Mouse (Mus musculus): ENCODE results near the gene Pde3a. TPM values are rescaled to one million over a fixed set of nuclear protein-coding genes. Genes with fewer than 3 reads are reported as not detected.
A peak's percentile ranks its signal among the peaks of the same experiment; 100 is the strongest.

The Pde3a gene
- polyA plus RNA-seq, 1 experiment, result 0.04 TPM

DNA sequence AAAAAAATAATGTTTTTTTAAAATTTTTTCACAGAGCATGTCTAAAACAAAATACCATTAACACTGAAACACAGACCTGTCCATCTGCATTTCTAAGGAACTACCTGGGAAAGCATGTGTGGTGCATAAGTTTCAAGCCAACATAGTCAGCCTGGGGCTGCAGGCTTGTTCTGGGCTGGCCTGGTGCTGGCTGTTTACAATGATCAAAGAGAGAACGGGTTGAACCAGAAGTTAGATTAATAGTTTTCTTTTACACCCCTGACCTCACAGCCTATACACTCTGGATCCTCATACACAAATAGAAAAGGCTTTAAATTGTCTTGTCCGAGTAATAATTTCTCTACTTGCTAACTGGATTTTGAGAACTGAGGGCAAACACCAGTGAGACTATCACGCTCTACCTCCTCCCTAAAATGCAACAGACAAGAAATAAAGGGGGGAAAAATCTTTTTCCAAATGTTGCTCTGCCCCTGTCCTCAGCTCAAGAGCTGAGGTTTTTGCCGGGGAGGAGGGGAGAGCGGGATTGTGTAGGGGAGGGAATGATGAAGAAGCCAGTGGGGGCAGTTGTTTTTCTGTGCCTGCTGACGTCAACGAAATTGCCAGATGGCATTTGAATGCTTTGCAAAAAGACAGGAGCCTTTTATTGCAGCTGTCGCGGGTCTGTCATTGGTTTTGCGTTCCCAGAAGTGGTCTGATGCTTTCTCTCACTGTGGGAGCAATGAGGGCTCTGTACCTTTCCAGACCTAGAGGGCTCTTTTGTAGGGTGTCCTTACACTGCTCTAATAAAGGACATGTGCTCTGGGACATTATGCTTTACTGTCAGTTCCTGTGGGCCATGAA, 185.1 kb downstream of the Pde3a start:
- no peak overlapping the region for H3K4me3 ChIP-seq (ENCODE audit: low read depth, low read length)
- H3K27me3 ChIP-seq (ENCODE audit: control insufficient read depth, insufficient read depth, low read length, poor library complexity, severe bottlenecking), result no peaks in the 10 kb centered on the region
- TF ChIP-seq POLR2A (IDR thresholded peaks at IDR 0.05; ENCODE audit: insufficient read depth, low read length) (no peak), CTCF (IDR thresholded peaks at IDR 0.05; ENCODE audit: low read depth, low read length) (no peak), EP300 (IDR thresholded peaks at IDR 0.05; ENCODE audit: insufficient read depth, low read depth, low read length) (no peak)
- H3K9me3 ChIP-seq (replicated peaks; ENCODE audit: control insufficient read depth, insufficient read depth, low read length, poor library complexity, severe bottlenecking), result no peaks in the 10 kb centered on the region
- H3K4me1 ChIP-seq (ENCODE audit: control insufficient read depth, insufficient read depth, low read length), result no peaks in the 10 kb centered on the region
- no peaks in the 10 kb centered on the region for H3K36me3 ChIP-seq (ENCODE audit: control insufficient read depth, insufficient read depth, low read length, poor library complexity, severe bottlenecking)
- H3K9ac ChIP-seq (ENCODE audit: low read depth, poor library complexity, severe bottlenecking), result no peak overlapping the region
- no peak overlapping the region for H3K27ac ChIP-seq (ENCODE audit: insufficient read depth, low read length)

DNA sequence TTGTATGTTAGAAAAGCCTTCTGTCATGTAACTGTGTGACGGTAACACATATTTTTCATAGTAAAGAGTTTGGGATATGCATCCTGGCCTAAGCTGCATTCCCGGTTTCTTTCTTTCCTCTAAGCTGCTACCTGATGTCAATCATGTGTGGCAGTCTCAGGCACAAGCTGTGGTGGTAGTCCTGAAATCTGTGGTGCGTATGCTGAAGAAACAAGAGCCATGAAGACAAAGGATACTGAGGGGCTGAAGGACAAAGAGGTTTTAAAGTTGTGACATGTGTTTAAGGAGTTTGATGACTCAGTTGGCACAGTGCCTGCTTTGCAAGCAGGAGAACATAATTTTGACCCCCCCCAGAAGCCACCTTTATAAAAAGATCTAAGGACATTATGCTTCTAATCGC, 186.1 kb downstream of the Pde3a start:
- Histone ChIP-seq H3K4me1 (ENCODE audit: control insufficient read depth, insufficient read depth, low read length) (no peaks in the 10 kb centered on the region), H3K9me3 (replicated peaks; ENCODE audit: control insufficient read depth, insufficient read depth, low read length, poor library complexity, severe bottlenecking) (no peaks in the 10 kb centered on the region), H3K9ac (ENCODE audit: low read depth, poor library complexity, severe bottlenecking) (no peak overlapping the region), H3K27ac (ENCODE audit: insufficient read depth, low read length) (no peak overlapping the region), H3K36me3 (ENCODE audit: control insufficient read depth, insufficient read depth, low read length, poor library complexity, severe bottlenecking) (no peaks in the 10 kb centered on the region), H3K27me3 (ENCODE audit: control insufficient read depth, insufficient read depth, low read length, poor library complexity, severe bottlenecking) (no peaks in the 10 kb centered on the region), H3K4me3 (ENCODE audit: low read depth, low read length) (no peak overlapping the region)
- TF ChIP-seq CTCF (IDR thresholded peaks at IDR 0.05; ENCODE audit: low read depth, low read length) (no peak), POLR2A (IDR thresholded peaks at IDR 0.05; ENCODE audit: insufficient read depth, low read length) (no peak), EP300 (IDR thresholded peaks at IDR 0.05; ENCODE audit: insufficient read depth, low read depth, low read length) (no peak)

DNA sequence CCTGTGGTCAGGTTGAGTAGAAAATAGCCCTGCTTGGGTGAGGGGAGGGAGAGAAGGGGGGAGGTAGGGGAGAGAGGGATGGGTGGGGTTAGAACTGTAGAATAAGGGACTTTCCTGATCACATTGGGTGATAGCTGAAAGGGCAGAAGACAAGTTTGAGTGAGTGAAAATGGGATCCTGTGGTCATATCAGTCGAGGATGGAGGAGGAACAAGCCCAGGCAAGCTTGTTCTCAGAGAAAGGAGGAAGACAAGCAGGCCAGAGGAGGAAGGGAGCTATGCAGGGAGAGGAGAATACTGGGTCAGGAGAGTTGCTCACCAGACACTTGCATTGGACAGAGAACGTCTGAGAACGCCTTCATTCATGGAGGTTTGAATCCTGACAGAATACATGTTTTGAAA, 190.9 kb downstream of the Pde3a start:
- no peaks in the 10 kb centered on the region for H3K4me1 ChIP-seq (ENCODE audit: control insufficient read depth, insufficient read depth, low read length)
- H3K9ac ChIP-seq (ENCODE audit: low read depth, poor library complexity, severe bottlenecking), result no peak overlapping the region
- no peaks in the 10 kb centered on the region for H3K27me3 ChIP-seq (ENCODE audit: control insufficient read depth, insufficient read depth, low read length, poor library complexity, severe bottlenecking)
- H3K9me3 ChIP-seq (replicated peaks; ENCODE audit: control insufficient read depth, insufficient read depth, low read length, poor library complexity, severe bottlenecking), result no peaks in the 10 kb centered on the region
- TF ChIP-seq POLR2A (IDR thresholded peaks at IDR 0.05; ENCODE audit: insufficient read depth, low read length) (no peak), EP300 (IDR thresholded peaks at IDR 0.05; ENCODE audit: insufficient read depth, low read depth, low read length) (no peak), CTCF (IDR thresholded peaks at IDR 0.05; ENCODE audit: low read depth, low read length) (no peak)
- H3K4me3 ChIP-seq (ENCODE audit: low read depth, low read length), result no peak overlapping the region
- H3K36me3 ChIP-seq (ENCODE audit: control insufficient read depth, insufficient read depth, low read length, poor library complexity, severe bottlenecking), result no peaks in the 10 kb centered on the region
- H3K27ac ChIP-seq (ENCODE audit: insufficient read depth, low read length), result no peak overlapping the region

DNA sequence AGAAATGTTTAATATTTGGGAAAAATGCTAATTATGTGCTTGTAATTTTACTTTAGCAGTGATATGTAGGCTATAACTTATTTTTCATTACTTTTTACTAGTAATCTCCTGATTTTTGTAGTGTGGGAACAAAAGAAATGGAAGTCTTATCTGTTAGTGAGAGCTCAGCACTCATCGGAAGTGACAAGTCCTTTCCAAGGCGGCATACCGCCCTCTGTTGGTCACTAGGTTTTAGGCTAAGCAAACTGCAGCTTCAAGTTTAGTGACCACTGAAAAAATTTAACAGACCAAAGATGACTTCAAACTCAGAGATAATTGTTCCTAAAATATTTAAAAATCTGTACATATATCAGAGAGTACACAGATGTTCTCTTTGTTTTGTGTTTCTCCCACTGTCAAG, 198.5 kb downstream of the Pde3a start:
- no peaks in the 10 kb centered on the region for H3K36me3 ChIP-seq (ENCODE audit: control insufficient read depth, insufficient read depth, low read length, poor library complexity, severe bottlenecking)
- TF ChIP-seq EP300 (IDR thresholded peaks at IDR 0.05; ENCODE audit: insufficient read depth, low read depth, low read length) (no peak), CTCF (IDR thresholded peaks at IDR 0.05; ENCODE audit: low read depth, low read length) (peak; percentile 39)
- H3K27me3 ChIP-seq (ENCODE audit: control insufficient read depth, insufficient read depth, low read length, poor library complexity, severe bottlenecking), result no peaks in the 10 kb centered on the region
- no peak overlapping the region for H3K9ac ChIP-seq (ENCODE audit: low read depth, poor library complexity, severe bottlenecking)
- no peak overlapping the region for H3K4me3 ChIP-seq (ENCODE audit: low read depth, low read length)
- H3K27ac ChIP-seq (ENCODE audit: insufficient read depth, low read length), result no peak overlapping the region
- no peaks in the 10 kb centered on the region for H3K4me1 ChIP-seq (ENCODE audit: control insufficient read depth, insufficient read depth, low read length)
- H3K9me3 ChIP-seq (replicated peaks; ENCODE audit: control insufficient read depth, insufficient read depth, low read length, poor library complexity, severe bottlenecking), result no peaks in the 10 kb centered on the region

DNA sequence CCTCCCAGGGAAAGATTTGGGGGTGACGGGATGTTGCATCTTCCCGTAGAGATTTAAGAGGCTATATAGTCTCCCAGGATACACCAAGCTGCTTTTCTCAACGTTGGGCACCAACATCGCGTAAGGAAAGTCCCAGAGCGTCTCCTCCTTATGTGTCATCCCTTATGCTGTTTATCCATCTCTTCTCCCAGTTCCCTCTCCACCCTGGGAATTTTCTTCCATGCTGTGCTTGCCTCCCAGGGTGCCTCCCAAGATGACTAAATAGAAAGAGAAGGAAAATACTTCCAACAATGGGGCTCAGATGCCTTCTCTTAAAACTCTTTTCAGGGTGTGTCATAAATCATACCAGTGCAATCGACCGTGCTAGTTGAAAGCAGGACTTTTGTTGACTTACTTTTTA, 199.8 kb downstream of the Pde3a start:
- Histone ChIP-seq H3K9me3 (replicated peaks; ENCODE audit: control insufficient read depth, insufficient read depth, low read length, poor library complexity, severe bottlenecking) (no peaks in the 10 kb centered on the region), H3K9ac (ENCODE audit: low read depth, poor library complexity, severe bottlenecking) (no peak overlapping the region), H3K27me3 (ENCODE audit: control insufficient read depth, insufficient read depth, low read length, poor library complexity, severe bottlenecking) (no peaks in the 10 kb centered on the region), H3K4me1 (ENCODE audit: control insufficient read depth, insufficient read depth, low read length) (no peaks in the 10 kb centered on the region), H3K27ac (ENCODE audit: insufficient read depth, low read length) (no peak overlapping the region), H3K4me3 (ENCODE audit: low read depth, low read length) (no peak overlapping the region), H3K36me3 (ENCODE audit: control insufficient read depth, insufficient read depth, low read length, poor library complexity, severe bottlenecking) (no peaks in the 10 kb centered on the region)
- no peak for TF ChIP-seq POLR2A (IDR thresholded peaks at IDR 0.05; ENCODE audit: insufficient read depth, low read length)
- TF ChIP-seq EP300 (IDR thresholded peaks at IDR 0.05; ENCODE audit: insufficient read depth, low read depth, low read length), result no peak
- TF ChIP-seq CTCF (IDR thresholded peaks at IDR 0.05; ENCODE audit: low read depth, low read length), result no peak

DNA sequence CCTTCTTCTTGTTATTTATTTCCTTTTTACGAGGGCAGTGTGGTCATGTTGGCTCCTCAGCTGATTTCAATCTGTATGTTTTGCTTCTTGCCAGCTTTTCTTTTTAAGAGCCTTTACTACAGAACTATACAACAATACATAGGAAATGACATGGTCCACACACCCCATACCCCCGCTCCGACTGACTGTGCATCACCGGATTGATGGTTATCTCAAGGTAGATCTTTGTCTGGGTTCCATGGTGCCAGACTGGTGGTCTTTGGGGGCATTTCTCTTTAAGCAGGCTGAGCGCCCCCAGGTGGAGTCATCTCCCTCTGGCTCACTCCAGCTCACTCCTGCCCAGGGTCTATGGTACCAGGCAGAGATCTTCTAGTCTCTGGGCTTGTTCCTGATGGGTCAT, 206.3 kb downstream of the Pde3a start:
- TF ChIP-seq POLR2A (IDR thresholded peaks at IDR 0.05; ENCODE audit: insufficient read depth, low read length) (no peak), EP300 (IDR thresholded peaks at IDR 0.05; ENCODE audit: insufficient read depth, low read depth, low read length) (no peak)
- no peaks in the 10 kb centered on the region for H3K27me3 ChIP-seq (ENCODE audit: control insufficient read depth, insufficient read depth, low read length, poor library complexity, severe bottlenecking)

More for the DNA sequence above, 206.3 kb downstream of the Pde3a start:
- Histone ChIP-seq H3K9ac (ENCODE audit: low read depth, poor library complexity, severe bottlenecking) (no peak overlapping the region), H3K4me1 (ENCODE audit: control insufficient read depth, insufficient read depth, low read length) (no peaks in the 10 kb centered on the region), H3K4me3 (ENCODE audit: low read depth, low read length) (no peak overlapping the region), H3K36me3 (ENCODE audit: control insufficient read depth, insufficient read depth, low read length, poor library complexity, severe bottlenecking) (no peaks in the 10 kb centered on the region), H3K27ac (ENCODE audit: insufficient read depth, low read length) (no peak overlapping the region), H3K9me3 (replicated peaks; ENCODE audit: control insufficient read depth, insufficient read depth, low read length, poor library complexity, severe bottlenecking) (no peaks in the 10 kb centered on the region)

All from ES-Bruce4 (cell line).